Mouse (Mus musculus) T-cell, adult 66 days (primary cell): Measurements from ENCODE around the gene Gtpbp2. TPM values are rescaled to one million over a fixed set of nuclear protein-coding genes. Genes with fewer than 3 reads are reported as not detected.

Source experiments
- total RNA-seq, 2 experiments: library from RNA; stranded (reverse); gene quantifications; 3 replicates in 1 of 2; 4 replicates in 1 of 2; pipeline ENCODE4 v1.2.4; 2023

Gtpbp2 gene
- total RNA-seq, result 100 to 1,000 TPM; 209 to 215 TPM

DNA sequence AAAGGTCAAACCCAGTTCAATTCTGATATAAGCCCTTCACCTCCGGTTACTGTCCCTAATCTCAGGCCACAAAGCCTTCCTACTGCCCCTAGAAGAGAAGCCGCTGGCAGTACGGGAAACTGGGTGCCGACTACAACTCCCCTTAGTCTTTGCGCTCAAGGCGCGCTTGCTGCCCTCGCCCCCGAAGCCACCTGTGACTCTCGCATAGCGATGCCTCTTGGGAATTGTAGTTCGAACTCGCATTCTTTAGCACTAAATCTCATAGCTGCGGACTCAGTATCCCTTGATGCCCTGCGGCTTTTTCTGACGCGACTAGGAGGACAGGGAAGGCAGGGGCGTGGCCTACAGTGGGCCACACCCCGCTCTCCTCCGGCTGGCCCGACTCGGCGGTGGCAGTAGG, at the start of gene Gtpbp2:
Gene Gtpbp2 (plus strand): TSS at position 347 of the 400 bp plus-strand sequence.

GRCm38 (mm10) chr17:46143578-46144423, 17.0 kb upstream of the Gtpbp2 start, which contains the start of gene Rsph9:
Gene Rsph9, minus strand, starts transcription at chr17:46144216.

GRCm38 (mm10) chr17:46152847-46153782, 7.7 kb upstream of the Gtpbp2 start, which contains the start of gene Mad2l1bp:
Gene Mad2l1bp, minus strand, starts transcription at chr17:46153553.

DNA sequence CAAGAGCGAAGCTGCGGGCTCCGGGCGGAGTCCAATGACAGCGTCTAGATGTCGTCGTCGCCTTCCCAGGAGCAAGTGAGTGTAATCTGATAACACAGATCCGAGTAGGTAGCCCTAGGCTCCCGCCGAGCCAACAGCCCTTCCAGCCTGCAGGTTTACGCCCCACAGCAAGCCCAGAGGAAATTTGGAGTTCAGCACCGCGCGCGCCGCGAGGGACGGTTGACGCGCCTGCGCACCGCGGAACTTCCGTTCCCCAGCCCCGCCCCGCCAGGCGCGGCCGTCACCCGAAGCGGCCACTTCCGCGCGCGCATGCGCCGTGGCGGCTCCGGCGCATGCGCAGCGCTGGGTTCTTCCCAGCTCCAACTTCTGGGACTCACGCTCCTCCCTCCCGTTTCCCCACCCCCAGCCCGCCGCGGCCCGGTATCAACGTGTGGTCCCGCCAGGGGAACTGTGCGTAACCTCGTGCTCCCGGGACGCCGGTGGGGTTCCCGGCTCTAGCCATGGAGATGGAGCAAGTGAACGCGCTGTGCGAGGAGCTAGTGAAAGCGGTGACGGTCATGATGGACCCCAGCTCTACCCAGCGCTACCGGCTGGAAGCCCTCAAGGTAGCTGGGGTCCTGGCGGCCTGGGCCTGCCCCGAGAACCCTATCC, 41.7 kb downstream of the Gtpbp2 start, which contains the start of the genes Polh and Xpo5:
Gene Polh (minus strand): TSS at position 225 of the 651 bp plus-strand sequence.
Gene Xpo5 (plus strand): TSS at position 362 of the 651 bp plus-strand sequence.

Other genes starting within 250 kb of the Gtpbp2 start
- gene Vegfa, start 128.7 kb upstream of the Gtpbp2 start, total RNA-seq, result 1 to 10 TPM; 2.1 to 2.4 TPM
- 10 to 100 TPM; 50.3 to 52.5 TPM for gene Mrps18a, start 50.0 kb upstream of the Gtpbp2 start, total RNA-seq
- gene Rsph9, start 16.8 kb upstream of the Gtpbp2 start, total RNA-seq, result not detected
- gene Mad2l1bp, start 7.5 kb upstream of the Gtpbp2 start, total RNA-seq, result 10 to 100 TPM; 23.8 to 25.9 TPM
- 10 to 100 TPM; 12.1 to 14.6 TPM for gene Polh, start 41.6 kb downstream of the Gtpbp2 start, total RNA-seq
- gene Xpo5, start 41.8 kb downstream of the Gtpbp2 start, total RNA-seq, result 10 to 100 TPM; 37.5 to 41.9 TPM
- gene Polr1c, start 87.0 kb downstream of the Gtpbp2 start, total RNA-seq, result 10 to 100 TPM; 60.8 to 70.2 TPM
- gene Yipf3, start 87.0 kb downstream of the Gtpbp2 start, total RNA-seq, result 100 to 1,000 TPM; 110 TPM
- gene Lrrc73, start 92.5 kb downstream of the Gtpbp2 start, total RNA-seq, result 1 to 10 TPM; 3.2 to 4.9 TPM
- 10 to 100 TPM; 44.5 to 55.9 TPM for gene Tjap1, start 122.0 kb downstream of the Gtpbp2 start, total RNA-seq
- under 1 TPM in 1 of 2 experiments, not detected in 1; 0.55 TPM for gene Dlk2, start 136.4 kb downstream of the Gtpbp2 start, total RNA-seq
- gene Abcc10, start 167.3 kb downstream of the Gtpbp2 start, total RNA-seq, result 10 to 100 TPM; 16.1 to 17.5 TPM
- 10 to 100 TPM; 43.3 to 48.2 TPM for gene Zfp318, start 222.7 kb downstream of the Gtpbp2 start, total RNA-seq